Mouse (Mus musculus) erythroblast, adult 5-6 weeks (primary cell): Measurements from ENCODE around the gene Cyp4a10. TPM values are rescaled to one million over a fixed set of nuclear protein-coding genes. Genes with fewer than 3 reads are reported as not detected.
"Not testable (repeated sequence)": the region's sequence is repeated elsewhere in the genome, so short reads cannot be mapped to it uniquely, and the experiment has no call there.

Source experiments
- ATAC-seq: replicated peaks from 2 replicates; pipeline ENCODE4 v1.8.0; 2016; ENCODE audit warnings: moderate number of reproducible peaks, mild to moderate bottlenecking, moderate TSS enrichment, inconsistent platforms; ENCODE audit not compliant: poor library complexity, low FRiP score, severe bottlenecking
- total RNA-seq, 2 experiments: library from RNA; stranded (forward) in 1 of 2; stranded (reverse) in 1 of 2; fragments of 150-400 nt in 1 of 2; fragments of 200-764, 138-1000 nt in 1 of 2; gene quantifications; 2 replicates each; pipeline versions ENCODE4 v1.2.3 to v1.2.4; 2015 to 2017; ENCODE audit warnings: low replicate concordance in 2 of 2

Cyp4a10 gene
- total RNA-seq (2015; ENCODE audit: low replicate concordance) (not detected in 2 replicates), total RNA-seq (2017; ENCODE audit: low replicate concordance) (not detected in 2 replicates)

GRCm38 (mm10) chr4:115518000-115518399 lies at the start of gene Cyp4a10:
Gene Cyp4a10, plus strand, starts transcription at chr4:115518264.
- not testable (repeated sequence) for ATAC-seq

DNA sequence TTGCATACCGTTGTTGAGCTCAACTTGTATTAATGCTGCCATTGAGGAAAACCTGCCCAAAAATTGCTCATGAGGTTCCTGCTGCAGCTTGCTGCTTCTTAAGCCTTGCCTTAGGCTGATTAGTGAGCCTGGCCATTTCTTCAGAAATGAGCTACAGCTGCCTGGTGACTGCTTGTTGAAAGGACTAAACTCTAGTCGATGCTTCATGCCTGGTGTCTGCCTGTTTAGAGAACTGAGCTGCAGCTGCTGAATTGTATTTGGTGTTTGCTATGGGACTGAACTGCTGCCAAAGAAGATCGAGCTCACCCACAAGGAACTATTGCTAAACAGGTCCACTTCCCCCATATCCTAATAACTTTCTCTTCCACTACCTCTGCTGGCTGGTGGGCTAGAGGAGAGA lies 44.5 kb upstream of the Cyp4a10 start:
- ATAC-seq = not testable (repeated sequence)

DNA sequence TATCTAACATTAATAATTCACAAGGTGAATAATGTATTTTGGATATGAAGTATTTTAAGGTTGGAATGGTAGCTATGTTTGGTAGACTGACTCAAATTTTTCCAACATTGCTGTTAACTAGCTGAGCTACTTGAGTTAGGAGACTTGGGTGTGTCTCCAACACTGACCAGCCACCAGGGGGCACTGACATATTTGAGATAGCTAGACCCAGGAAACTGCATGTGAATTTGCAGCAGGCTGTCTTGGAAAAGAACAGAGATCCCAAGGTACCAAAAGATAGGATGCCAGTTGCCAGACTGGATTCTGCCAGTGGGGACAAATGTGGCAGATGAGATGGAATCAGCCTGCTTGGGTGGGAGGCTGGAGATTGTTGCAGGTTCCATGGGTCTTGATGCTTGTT lies 42.0 kb upstream of the Cyp4a10 start:
- ATAC-seq = peak; percentile 65; the same call in 1 of the 2 replicates

DNA sequence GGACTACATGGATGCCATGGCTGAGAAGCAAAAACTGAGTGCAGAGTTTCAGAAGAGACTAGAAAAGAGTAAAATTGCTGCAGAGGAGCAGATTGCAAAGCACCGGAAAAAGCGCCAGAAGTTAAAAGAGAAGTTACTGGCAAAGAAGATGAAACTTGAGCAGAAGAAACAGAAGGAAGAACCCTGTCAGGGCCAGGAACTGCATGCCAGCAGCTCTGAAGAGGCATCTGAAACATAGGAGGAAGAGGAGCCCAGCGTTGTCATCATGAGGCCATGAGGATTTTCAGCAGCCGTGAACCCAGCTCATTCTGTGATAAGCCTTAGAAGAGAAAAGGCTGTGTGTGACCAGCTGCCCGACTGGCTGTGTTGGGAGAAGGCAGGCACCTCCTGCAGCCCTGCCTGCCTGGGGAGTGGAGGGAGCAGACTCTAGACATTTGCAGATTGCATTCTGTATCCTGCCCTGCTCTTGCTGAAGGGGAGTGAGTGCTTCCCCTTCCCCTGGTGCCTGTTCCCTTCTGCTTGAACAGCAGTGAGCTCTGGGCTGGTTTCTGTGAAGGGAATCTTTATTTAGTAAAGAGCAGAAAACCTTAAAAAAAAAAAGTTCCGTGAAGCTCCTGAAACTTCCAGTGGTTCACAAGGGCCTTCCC lies 36.9 kb upstream of the Cyp4a10 start:
- no peak for ATAC-seq

DNA sequence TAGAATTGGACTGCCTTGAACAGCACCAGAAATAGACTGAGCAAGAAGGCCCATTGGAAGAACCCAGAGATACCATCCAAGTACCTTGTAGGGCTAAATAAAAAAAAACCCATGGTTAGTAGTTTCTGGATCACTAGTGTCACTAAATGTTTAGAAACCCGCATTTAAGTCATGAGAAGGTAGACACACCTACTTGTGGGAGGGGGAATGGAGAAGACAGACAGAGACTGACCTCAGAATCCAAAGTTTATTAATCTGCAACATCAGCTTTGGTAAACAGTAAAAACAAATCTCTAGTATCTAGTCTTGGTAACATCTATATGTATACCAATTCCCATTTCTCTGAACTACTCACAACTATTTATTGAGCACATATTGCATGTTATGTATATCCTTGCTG lies 22.1 kb upstream of the Cyp4a10 start, which contains the start of gene Cyp4a14:
Gene Cyp4a14, minus strand, starts transcription at position 142 of the 400 bp plus-strand sequence.
- ATAC-seq = no peak

DNA sequence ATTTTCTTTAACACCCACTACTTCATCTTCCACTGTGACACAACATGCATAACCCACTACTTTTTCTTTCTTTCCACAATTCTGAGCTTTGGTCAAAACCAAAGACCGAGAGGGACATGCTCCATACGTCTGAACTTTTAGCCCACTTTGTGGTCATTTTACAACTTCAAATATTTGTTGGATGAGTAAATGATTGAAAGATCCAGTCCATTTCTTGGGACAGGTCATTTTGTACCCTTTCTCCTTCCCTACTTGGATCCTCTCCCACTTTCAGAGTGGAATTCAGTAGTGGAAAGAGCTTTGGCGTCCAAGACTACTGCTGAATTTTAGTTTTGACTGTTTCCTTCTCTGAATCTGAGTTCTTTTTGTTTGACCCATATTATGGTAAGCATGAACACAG lies 20.6 kb upstream of the Cyp4a10 start:
- no peak for ATAC-seq

DNA sequence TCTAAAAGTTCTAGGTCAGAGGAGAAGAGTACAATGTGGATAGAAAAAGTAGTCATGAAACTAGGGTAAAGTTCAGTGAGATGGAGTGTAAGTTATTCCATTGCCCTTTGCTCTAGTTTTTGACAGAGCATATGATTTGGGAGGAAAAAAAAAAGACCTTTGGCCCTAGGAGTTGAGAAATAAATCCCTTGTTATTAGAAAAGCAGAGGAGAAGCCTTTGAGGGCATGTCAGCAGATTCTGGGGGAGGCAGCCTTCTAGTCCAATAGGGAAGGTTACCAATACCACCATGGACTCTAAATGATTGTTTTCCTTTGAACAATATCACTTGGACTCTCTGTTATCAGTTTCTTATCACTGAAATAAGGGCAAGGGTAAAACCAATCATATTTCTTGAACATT lies 4.1 kb upstream of the Cyp4a10 start:
- ATAC-seq = not testable (repeated sequence)

GRCm38 (mm10) chr4:115519444-115519843 lies 1.4 kb downstream of the Cyp4a10 start:
- ATAC-seq = no peak

- no peak for ATAC-seq
Observed at GRCm38 (mm10) chr4:115521766-115522165, 3.7 kb downstream of the Cyp4a10 start.

DNA sequence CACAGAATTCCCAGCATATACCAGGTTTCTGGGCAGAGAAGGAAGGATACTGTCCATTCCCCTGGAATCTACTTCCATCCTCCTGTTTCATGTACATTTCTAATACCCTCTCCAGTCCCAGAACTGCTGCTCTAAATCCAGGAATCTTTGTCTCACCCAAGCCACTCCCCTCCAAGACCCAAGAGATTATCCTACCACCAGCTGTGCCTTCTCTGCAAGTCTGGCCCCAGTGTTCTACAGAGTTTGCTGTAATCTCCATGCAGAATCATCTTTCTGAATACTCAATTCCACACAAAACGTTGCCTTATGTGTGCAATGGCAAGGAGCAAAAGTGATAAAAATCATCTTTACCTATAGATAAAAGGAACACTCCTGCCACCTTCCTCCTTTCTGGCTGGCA lies 27.0 kb downstream of the Cyp4a10 start:
- ATAC-seq = no peak

DNA sequence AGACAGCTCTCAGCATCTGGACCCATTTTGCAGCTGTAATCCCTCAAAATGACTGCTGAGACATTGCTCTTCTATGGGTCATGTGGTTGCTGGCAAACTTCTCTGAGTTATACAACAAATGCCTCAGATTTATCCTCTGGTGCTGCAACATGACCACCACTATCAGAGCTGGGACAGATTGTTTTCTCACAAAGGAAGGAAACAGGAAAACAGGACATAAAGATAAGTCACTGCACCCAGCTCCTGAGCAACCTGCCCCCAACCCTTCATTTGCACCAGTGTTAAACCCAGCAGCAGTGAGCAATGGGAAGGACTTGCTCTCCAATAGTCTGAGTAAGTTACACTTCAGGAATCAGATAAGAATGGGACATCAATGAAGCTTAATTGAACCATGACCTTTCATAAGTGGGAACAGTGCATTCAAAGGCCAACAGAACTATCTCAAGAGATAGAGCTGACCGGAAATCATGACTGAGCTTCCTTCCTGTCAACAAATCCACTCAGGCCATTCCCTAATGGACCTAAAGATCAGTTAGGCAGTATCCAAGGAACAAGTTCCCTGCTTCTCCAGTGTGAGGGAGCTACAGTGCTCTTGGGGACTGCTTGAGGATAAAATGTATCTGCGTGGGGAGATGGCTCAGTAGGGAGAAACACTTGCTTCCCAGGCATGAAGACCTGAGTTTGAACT lies 28.2 kb downstream of the Cyp4a10 start:
- ATAC-seq = no peak

DNA sequence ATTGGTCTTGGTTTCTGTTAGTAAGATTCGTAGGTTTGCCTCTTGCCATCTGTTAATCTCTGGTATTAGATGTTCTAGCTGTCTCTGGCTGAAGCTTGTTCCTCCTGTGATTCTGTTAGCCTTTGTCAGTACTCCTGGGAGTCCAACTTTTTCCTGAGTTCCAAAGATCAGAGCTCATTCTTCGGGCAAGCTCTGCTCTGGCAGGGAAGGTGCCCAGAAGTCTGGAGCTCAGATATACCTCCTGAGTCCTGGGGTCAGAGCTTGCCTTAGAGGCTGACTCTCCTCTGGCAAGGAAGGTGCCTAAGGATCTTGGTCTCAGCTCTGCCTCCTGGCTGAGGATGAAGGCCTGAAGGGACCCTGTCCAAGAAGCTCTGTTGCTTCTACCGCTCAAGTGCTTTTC lies 34.7 kb downstream of the Cyp4a10 start:
- ATAC-seq = no peak

DNA sequence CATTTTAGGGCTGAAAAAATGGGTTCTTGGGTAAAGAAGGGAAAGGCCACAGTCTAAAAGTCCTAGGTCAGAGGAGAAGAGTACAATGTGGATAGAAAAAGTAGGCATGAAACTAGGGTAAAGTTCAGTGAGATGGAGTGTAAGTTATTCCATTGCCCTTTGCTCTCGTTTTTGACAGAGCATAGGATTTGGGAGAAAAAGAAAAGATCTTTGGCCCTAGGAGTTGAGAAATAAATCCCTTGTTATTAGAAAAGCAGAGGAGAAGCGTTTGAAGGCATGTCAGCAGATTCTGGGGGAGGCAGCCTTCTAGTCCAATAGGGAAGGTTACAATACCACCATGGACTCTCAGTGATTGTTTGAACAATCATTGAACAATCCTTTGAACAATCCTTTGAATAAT lies 37.4 kb downstream of the Cyp4a10 start:
- no peak for ATAC-seq

DNA sequence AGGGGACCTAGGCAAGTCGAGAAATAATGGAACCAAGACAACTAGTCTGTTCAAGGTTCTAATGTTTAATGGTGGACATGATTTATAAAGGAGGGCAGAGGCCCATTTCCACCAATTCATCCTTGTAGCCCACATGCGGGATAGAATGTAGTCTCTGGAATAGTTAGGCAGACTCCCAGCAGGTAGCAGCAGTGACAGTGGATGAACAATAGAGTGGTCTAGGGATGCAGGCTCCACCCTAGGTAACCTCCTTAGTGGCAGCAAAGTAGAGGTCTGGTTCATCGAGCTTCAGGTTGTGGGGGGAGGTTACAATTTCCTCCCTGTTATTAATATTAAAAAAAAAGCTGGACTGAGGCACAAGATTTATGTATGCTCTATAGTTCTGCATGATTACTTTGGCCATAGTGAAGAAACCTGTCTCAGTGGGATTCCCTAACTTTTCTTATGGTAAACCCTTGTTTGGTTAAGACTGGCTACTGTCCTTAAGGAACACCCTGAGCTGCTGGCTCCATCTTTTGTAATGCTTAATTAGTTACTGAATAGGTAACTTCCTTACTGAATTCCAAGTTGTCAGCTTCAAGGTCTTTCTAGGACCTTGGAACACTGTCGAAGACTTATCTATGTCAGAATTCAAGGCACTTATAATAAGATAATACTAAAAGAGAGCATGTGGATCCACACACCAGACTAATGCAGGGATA lies 39.9 kb downstream of the Cyp4a10 start:
- ATAC-seq = no peak

DNA sequence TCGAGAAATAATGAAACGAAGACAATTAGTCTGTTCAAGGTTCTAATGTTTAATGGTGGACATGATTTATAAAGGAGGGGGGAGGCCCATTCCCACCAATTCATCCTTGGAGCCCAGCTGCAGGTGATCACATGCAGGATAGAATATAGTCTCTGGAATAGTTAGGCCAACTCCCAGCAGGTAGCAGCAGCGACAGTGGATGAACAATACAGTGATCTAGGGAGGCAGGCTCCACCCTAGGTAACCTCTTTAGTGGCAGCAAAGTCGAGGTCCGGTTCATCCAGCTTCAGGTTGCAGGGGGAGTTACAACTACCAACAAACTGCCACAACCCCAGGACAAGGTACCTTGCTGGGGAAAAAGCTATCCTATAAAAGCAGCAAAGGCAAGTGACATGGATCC lies 43.2 kb downstream of the Cyp4a10 start:
- ATAC-seq = not testable (repeated sequence)

DNA sequence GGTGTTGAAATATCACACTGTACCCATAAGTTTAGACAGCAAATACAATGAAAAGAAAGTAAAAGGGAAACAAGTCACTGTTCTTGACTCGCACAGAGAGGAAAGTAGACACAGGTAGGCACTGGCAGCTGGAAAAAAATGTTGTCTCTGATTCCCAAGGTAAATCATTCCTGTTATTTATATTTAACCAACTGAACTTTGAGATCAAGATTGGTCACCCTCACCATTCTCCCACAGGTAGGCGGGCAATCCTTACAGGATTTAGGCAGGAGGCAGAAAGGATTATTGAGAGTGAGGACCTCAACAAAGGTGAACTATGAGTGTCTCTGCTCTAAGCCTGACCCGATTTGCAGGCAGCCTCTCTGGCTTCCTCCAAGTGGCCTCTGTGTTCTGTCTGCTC lies 45.3 kb downstream of the Cyp4a10 start, which contains the start of gene Cyp4a31:
Gene Cyp4a31, plus strand, starts transcription at position 249 of the 400 bp plus-strand sequence.
- no peak for ATAC-seq

DNA sequence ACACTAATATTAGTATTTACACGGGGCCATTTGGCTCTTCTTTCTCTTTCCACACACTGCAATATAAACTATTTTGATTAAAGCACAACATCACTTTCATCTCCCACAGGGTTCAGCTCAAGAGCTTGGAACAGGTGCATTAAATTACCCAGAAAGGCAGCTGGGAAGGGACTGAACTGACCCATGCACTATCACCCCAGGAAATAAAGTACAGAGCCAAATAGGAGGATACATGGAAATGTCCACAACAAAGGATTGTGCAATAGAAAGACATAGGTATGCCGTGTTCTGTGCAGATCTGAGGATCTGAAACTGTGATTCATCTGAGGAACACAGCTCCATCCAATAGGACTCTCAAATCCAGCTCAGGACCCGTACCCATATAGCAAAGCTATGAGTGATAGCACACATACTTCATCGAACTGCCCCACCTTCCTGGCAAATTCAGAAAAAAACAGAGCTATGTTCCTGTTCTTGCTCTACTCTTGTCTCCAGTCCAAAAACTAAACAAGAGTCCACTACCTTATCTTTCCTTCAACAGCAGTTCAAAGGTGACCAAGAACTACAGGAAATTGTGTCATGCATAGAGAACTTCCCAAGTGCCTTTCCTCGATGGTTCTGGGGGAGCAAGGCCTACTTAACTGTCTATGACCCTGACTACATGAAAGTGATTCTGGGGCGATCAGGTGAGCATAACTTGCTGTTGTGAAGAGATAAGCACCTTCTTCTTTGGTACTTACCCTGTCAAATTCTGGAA lies 46.6 kb downstream of the Cyp4a10 start:
- ATAC-seq = not testable (repeated sequence)

DNA sequence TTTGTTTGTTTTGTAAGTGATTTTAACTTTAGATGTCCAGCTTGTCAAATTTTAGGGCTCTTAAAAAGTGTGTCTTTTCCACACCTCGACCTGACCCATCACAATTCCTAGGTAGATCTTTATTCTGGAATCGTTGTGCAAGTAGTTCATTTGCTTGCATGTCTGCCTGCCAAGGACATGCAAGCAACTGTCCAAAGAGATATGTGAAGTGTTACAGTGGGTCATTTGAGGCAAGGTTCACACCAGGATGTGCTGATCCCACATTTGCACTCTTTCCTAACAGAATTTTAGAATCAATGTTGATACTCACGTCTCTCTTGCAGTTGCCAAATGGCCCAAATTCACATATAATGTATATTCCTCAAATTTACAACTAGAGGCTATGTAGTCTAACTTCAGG lies 57.2 kb downstream of the Cyp4a10 start:
- ATAC-seq = no peak

DNA sequence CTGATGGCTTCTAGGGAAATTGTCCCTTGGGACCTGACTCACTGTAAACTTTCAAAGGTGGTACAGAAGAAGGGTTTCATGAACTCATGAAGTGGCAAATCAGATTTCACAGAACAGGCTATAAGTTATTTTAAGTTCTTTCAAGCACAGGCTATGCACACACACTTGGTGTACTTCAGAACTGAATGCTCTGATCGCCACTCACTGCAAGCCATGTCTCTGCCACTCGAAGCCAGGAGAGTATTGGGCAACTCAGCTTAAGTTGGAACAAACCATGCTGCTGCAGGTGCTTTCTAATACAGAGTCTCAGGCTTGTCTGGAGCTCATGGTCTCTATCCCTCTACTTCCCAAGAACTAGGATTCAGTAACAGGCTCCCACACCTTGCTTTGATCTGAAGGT lies 57.7 kb downstream of the Cyp4a10 start:
- no peak for ATAC-seq

GRCm38 (mm10) chr4:115583036-115583435 lies 65.0 kb downstream of the Cyp4a10 start:
- peak; percentile 99 for ATAC-seq
